Comparison of ENCODE assay signal across 7 mouse cellular contexts in the genomic region with DNA sequence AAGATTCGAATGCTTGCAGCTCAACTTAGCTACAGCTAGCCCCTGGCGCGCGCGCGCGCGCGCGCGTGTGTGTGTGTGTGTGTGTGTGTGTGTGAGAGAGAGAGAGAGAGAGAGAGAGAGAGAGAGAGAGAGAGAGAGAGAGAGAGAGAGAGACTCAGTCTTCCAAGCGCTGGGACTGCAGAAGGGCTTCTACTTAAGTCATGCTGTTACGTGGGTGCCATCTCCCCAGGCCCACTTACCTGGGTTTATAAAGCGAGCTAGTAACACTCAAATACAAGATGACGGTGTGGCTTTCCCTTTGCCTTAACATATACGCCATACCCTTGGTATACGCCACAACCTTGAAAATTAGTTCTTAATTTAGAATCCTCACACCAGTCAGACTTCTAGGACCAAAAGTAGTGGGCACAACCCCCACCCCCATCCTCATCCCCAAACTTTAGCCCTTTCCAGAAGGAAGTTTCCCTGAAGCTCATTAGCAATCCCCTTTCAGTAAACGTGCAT. TPM values are rescaled to one million over a fixed set of nuclear protein-coding genes. Genes with fewer than 3 reads are reported as not detected.
DNase-seq lines count a peak whose midpoint lies in the region; ATAC-seq lines count a peak whose summit lies in the region.

No protein-coding gene starts in this region.

- H3K4me2 ChIP-seq in neural tube, embryonic 11.5 days (ENCODE audit: low read depth): peak overlapping the region; percentile 72
- H3K4me2 ChIP-seq in limb, embryonic 12.5 days: peak overlapping the region; percentile 71
- H3K4me2 ChIP-seq in stomach, embryonic 15.5 days: peak overlapping the region; percentile 83

- DNase-seq in neural tube, embryonic 11.5 days (ENCODE audit: low spot score): no peak
- no peak for DNase-seq in neural tube, embryonic 10.5 days (ENCODE audit: extremely low spot score, low spot score)
- no peak for DNase-seq in forebrain, embryonic 10.5 days (ENCODE audit: extremely low spot score, low spot score)
- DNase-seq in adrenal gland, adult 8-10 months: no peak
- DNase-seq in natural killer cell, adult 2 months (ENCODE audit: low spot score in 2 of 2): no peak

- H3K9me3 ChIP-seq in neural tube, embryonic 11.5 days (ENCODE audit: control insufficient read depth, low read length): no peaks in the 10 kb centered on the region
- H3K9me3 ChIP-seq in forebrain, embryonic 10.5 days: no peaks in the 10 kb centered on the region
- no peaks in the 10 kb centered on the region for H3K9me3 ChIP-seq in limb, embryonic 12.5 days
- H3K9me3 ChIP-seq in stomach, embryonic 15.5 days: no peaks in the 10 kb centered on the region

- ATAC-seq in neural tube, embryonic 11.5 days (ENCODE audit: insufficient read depth, low FRiP score, low TSS enrichment): no peak
- ATAC-seq in limb, embryonic 12.5 days (ENCODE audit: insufficient number of reproducible peaks, insufficient read depth, low FRiP score, low TSS enrichment, low read depth): no peak
- no peak for ATAC-seq in stomach, embryonic 15.5 days (ENCODE audit: insufficient read depth, low FRiP score, low read depth)

- no peaks in the 10 kb centered on the region for H3K36me3 ChIP-seq in neural tube, embryonic 11.5 days (ENCODE audit: control insufficient read depth, insufficient read depth, low read length)
- no peaks in the 10 kb centered on the region for H3K36me3 ChIP-seq in forebrain, embryonic 10.5 days (replicated peaks)
- no peaks in the 10 kb centered on the region for H3K36me3 ChIP-seq in limb, embryonic 12.5 days
- H3K36me3 ChIP-seq in stomach, embryonic 15.5 days: no peaks in the 10 kb centered on the region

- H3K4me3 ChIP-seq in neural tube, embryonic 11.5 days (ENCODE audit: low read depth, low read length): peak overlapping the region; percentile 46
- H3K4me3 ChIP-seq in forebrain, embryonic 10.5 days: peak overlapping the region; percentile 63
- peak overlapping the region; percentile 56 for H3K4me3 ChIP-seq in limb, embryonic 12.5 days (replicated peaks)
- peak overlapping the region; percentile 54 for H3K4me3 ChIP-seq in stomach, embryonic 15.5 days (replicated peaks)

- peaks cover 16% of the 10 kb centered on the region; the same call in 1 of the 2 replicates for H3K4me1 ChIP-seq in neural tube, embryonic 11.5 days (ENCODE audit: control insufficient read depth, insufficient read depth, low read length)
- H3K4me1 ChIP-seq in forebrain, embryonic 10.5 days: peaks cover 40% of the 10 kb centered on the region
- peaks cover 20% of the 10 kb centered on the region for H3K4me1 ChIP-seq in limb, embryonic 12.5 days (replicated peaks)
- peaks cover 8% of the 10 kb centered on the region for H3K4me1 ChIP-seq in stomach, embryonic 15.5 days

- H3K27ac ChIP-seq in neural tube, embryonic 11.5 days (ENCODE audit: low read depth, low read length): peak overlapping the region; percentile 93
- H3K27ac ChIP-seq in forebrain, embryonic 10.5 days: peak overlapping the region; percentile 97
- H3K27ac ChIP-seq in limb, embryonic 12.5 days: peak overlapping the region; percentile 97
- H3K27ac ChIP-seq in stomach, embryonic 15.5 days: peak overlapping the region; percentile 97

- no peaks in the 10 kb centered on the region for H3K27me3 ChIP-seq in neural tube, embryonic 11.5 days (ENCODE audit: control insufficient read depth, insufficient read depth, low read length)
- H3K27me3 ChIP-seq in forebrain, embryonic 10.5 days (ENCODE audit: poor library complexity, severe bottlenecking): no peaks in the 10 kb centered on the region
- no peaks in the 10 kb centered on the region for H3K27me3 ChIP-seq in limb, embryonic 12.5 days
- no peaks in the 10 kb centered on the region for H3K27me3 ChIP-seq in stomach, embryonic 15.5 days (replicated peaks)

- H3K9ac ChIP-seq in neural tube, embryonic 11.5 days (ENCODE audit: low read length): peak overlapping the region; percentile 79
- H3K9ac ChIP-seq in limb, embryonic 12.5 days (replicated peaks): peak overlapping the region; percentile 67
- peak overlapping the region; percentile 44; the same call in 1 of the 2 replicates for H3K9ac ChIP-seq in stomach, embryonic 15.5 days

- 13% methylated on average over 16 of the region's 18 CpGs for WGBS in neural tube, embryonic 11.5 days
- WGBS in forebrain, embryonic 10.5 days: 12% methylated on average over 17 of the region's 18 CpGs
- WGBS in limb, embryonic 12.5 days: 11% methylated on average over 18 of the region's 18 CpGs
- 10% methylated on average over 14 of the region's 18 CpGs for WGBS in stomach, embryonic 15.5 days

RNA-seq across cellular contexts. Expression of gene Scd2, which starts 25.9 kb away (rescaled TPM):
- polyA plus RNA-seq in neural tube, embryonic 11.5 days (2014; fragmentation: Nextera tagmentation; extraction: Ambion mirVana): 413 and 424 TPM in 2 replicates
- polyA plus RNA-seq in forebrain, embryonic 10.5 days (2016; fragmentation: Nextera tagmentation; extraction: Ambion mirVana): 369 and 403 TPM in 2 replicates
- 304 and 317 TPM in 2 replicates for polyA plus RNA-seq in limb, embryonic 12.5 days (2016; fragmentation: Nextera tagmentation; extraction: Ambion mirVana)
- 266 and 297 TPM in 2 replicates for polyA plus RNA-seq in stomach, embryonic 15.5 days (2015; fragmentation: Nextera tagmentation; extraction: Ambion mirVana)
- 1,000 to 10,000 TPM in 3 of 4 experiments, 100 to 1,000 TPM in 1; 965 to 1,225 (median 1,109) TPM for total RNA-seq in adrenal gland, adult 8-10 months (2022)
